Mouse (Mus musculus) large intestine, adult 2 months (tissue): ENCODE measurements around the gene Slc44a5. TPM values are rescaled to one million over a fixed set of nuclear protein-coding genes. Genes with fewer than 3 reads are reported as not detected.
"Not testable (repeated sequence)": the region's sequence is repeated elsewhere in the genome, so short reads cannot be mapped to it uniquely, and the experiment has no call there.

Source experiments
- DNase-seq: peaks from one replicate; pipeline ENCODE4 v3.0.0-alpha.2; 2012; ENCODE audit warnings: low read depth, low spot score
- WGBS: fragments of 180-500 bp; shearing (Covaris S2); methylation state at CpG from one replicate; pipeline ENCODE4 v1.1.7; 2018; 5-methylcytosine and 5-hydroxymethylcytosine counted together
- polyA plus RNA-seq: library from polyadenylated mRNA; depleted of rRNA; stranded (reverse); fragments of >200 nt; gene quantifications from 2 replicates; pipeline ENCODE4 v1.2.3, GENCODE M21; 2012

Gene Slc44a5
- polyA plus RNA-seq, 1 experiment, result 0.12 TPM

DNA sequence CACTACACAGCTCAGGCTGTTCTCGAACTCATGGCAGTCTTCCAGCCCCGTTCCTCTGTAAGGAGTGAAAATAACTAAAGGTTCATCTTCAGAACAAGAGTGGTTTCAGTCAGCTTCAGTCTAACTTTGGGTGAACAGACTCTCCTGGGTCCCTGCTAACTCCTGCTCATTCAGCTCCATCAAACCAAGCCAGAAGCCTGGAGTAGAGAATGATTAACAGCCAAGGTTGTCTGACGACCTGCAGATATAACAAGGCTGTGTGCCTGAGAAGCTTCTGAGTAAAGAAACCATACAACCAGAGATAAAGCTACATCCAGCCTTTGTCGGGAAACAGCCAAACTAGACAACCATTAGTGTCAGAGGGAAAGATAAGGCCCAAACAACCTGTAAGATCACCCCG, 5.8 kb upstream of the Slc44a5 start:
- no peak for DNase-seq

GRCm38 (mm10) chr3:153968549-153968948, 4.7 kb upstream of the Slc44a5 start:
- no peak for DNase-seq
- whole genome bisulfite sequencing, result 60% methylated on average over 4 of the region's 4 CpGs

More for the DNA sequence above, 5.8 kb upstream of the Slc44a5 start:
- WGBS, result 52% methylated on average over 5 of the region's 5 CpGs

DNA sequence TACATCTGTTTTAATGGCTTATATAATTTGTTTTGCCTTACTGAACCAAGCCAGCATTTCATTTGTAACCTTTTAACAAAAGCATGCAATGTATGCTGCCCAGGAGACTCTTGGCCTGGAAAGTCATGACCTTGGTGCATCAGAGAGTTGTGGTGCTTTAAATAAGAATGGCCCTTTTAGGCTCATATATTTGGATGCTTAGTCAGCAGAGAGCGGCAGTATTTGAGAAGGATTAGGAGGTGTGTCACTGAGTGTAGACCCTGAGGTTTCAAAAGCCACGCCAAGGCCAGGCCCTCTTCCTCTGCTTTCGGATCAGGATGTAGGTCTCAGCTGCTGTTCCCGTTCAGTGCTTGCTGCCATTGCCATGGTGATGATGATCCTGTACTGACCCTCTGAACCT, 3.8 kb upstream of the Slc44a5 start:
- no peak for DNase-seq
- 85% methylated on average over 4 of the region's 4 CpGs for WGBS

GRCm38 (mm10) chr3:153973949-153974760, 919 bp downstream of the Slc44a5 start:
- no peak for DNase-seq
- WGBS, result 13% methylated on average over 21 of the region's 21 CpGs

GRCm38 (mm10) chr3:153975060-153975459, 1.8 kb downstream of the Slc44a5 start:
- 18% methylated on average over 6 of the region's 6 CpGs for WGBS
- DNase-seq, result no peak

GRCm38 (mm10) chr3:153975791-153976190, 2.6 kb downstream of the Slc44a5 start:
- DNase-seq, result no peak
- WGBS, result 81% methylated on average over 7 of the region's 7 CpGs

- WGBS, result 65% methylated on average over 2 of the region's 2 CpGs
- no peak for DNase-seq
These were observed 7.4 kb downstream of the Slc44a5 start for GRCm38 (mm10) chr3:153980611-153981010.

GRCm38 (mm10) chr3:153984428-153985340, 11.4 kb downstream of the Slc44a5 start:
- no peak for DNase-seq
- WGBS, result 37% methylated on average over 10 of the region's 10 CpGs

GRCm38 (mm10) chr3:153999797-154000528, 26.7 kb downstream of the Slc44a5 start:
- 90% methylated on average over 5 of the region's 5 CpGs for WGBS
- DNase-seq, result no peak

- no peak for DNase-seq
- WGBS, result 80% methylated on average over 5 of the region's 5 CpGs
These were observed 28.1 kb downstream of the Slc44a5 start for GRCm38 (mm10) chr3:154001348-154001747.

DNA sequence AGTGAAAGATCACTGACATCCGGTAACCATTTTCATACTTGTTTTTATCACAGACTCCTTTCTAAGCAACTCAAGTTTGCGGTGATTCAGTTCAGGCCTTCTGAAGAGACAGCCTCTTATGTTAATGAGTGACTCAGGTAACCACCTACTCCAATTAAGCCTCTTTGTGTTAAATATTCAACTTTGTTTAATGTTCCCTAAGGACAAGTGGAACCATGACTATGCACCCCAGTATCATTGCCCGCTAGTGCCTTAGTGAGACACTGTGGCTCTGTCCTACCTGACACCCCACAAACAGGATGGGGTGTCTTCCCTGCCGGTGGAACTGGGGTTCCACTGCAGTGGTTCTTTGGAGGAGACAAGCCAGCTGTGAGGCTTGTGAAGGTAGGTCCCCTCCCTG, 73.6 kb downstream of the Slc44a5 start:
- no peak for DNase-seq
- 82% methylated on average over 4 of the region's 4 CpGs for WGBS

- DNase-seq, result no peak
- 49% methylated on average over 7 of the region's 7 CpGs for WGBS
These were observed 80.1 kb downstream of the Slc44a5 start for GRCm38 (mm10) chr3:154053331-154053730.

DNA sequence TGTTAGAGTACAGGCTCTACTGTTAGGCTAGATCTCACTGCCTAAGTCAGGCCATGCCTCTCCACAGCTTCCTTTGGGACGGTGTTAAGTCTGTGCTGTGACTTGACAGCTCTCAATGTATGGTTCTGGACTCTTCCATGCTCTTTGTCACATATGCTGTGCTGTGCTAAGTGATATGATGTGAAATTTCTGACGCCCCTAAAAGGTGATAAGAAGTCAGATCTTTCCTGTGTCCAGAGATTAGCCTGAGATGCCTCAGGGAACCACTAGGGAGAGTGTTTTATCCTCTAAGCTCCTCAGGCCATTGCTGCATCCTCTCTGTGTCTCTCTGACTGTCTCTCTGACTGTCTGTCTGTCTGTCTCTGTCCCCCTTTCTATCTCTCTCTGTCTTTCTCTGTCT, 84.2 kb downstream of the Slc44a5 start:
- 75% methylated on average over 2 of the region's 2 CpGs for WGBS
- no peak for DNase-seq

GRCm38 (mm10) chr3:154058200-154058599, 85.0 kb downstream of the Slc44a5 start:
- 76% methylated on average over 5 of the region's 5 CpGs for WGBS
- no peak for DNase-seq

DNA sequence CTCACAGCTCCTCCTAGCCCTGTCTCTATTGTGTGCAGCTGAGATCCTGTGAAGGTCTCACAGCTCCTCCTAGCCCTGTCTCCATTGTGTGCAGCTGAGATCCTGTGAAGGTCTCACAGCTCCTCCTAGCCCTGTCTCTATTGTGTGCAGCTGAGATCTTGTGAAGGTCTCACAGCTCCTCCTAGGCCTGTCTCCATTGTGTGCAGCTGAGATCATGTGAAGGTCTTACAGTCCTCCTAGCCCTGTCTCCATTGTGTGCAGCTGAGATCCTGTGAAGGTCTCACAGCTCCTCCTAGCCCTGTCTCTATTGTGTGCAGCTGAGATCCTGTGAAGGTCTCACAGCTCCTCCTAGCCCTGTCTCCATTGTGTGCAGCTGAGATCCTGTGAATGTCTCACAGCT, 98.8 kb downstream of the Slc44a5 start:
- DNase-seq, result not testable (repeated sequence)

- no peak for DNase-seq
- 81% methylated on average over 10 of the region's 10 CpGs for WGBS
These were observed 102.5 kb downstream of the Slc44a5 start for GRCm38 (mm10) chr3:154075749-154076148.

DNA sequence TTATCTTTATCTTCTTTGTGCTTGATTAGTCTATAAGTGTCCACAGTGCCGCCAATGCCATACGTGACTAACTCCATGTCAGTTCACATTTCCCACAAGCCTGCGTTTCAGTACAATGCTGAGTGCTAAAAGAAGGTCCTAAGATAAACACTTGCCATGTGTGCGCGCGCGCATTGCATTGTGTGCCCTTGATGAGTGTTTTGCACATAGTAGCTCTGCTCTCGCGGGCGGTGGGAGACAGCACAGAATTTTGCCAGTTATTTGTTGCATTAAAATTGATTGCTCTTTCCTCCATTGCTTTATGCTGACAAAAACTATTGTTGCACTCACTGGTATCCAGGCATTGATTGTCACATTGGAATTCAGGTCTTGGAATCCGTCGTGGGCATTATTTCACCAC, 108.5 kb downstream of the Slc44a5 start:
- DNase-seq, result no peak
- 84% methylated on average over 12 of the region's 12 CpGs for WGBS

- WGBS, result 62% methylated on average over 9 of the region's 9 CpGs
- no peak for DNase-seq
These were observed 109.0 kb downstream of the Slc44a5 start for GRCm38 (mm10) chr3:154082241-154082640.

DNA sequence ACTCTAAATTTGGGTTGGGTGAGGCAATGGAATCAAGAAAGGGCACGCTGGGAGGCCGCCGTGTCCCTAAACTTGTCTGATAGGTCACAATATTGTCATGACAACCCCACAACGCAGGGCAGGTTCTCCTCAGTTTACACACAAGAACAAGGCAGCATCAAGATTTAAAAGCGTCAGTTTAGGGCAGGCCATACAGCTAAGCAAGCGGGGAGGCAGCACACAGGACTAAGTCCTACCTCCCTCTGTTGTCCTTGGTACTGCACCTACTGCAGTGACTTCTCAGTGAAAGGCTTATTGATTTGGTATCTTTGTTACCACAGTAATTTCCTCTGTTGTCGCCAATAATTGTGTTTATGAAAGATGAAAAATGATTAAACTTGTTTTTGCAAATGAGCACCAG, 109.7 kb downstream of the Slc44a5 start:
- WGBS, result 66% methylated on average over 7 of the region's 7 CpGs
- DNase-seq, result no peak

DNA sequence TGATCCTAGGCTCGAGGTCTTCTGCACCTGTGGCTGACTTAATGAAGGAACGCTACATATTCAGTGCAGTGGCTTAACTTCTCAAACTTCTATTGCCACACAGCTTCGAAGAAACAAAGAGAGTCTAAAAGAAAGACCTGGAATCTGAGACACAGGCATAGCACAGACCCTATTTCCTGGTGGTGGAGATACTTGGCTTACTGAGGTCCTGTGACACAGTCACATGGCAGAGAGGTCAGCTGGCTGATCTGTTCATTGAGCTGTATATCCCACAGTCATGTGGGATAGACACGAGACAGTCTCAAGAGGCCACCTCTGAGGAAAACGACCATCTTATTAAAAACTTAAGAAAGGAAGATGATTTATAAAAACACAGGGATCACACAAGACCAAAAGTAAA, 116.8 kb downstream of the Slc44a5 start:
- no peak for DNase-seq
- WGBS, result 63% methylated on average over 5 of the region's 5 CpGs
